Mouse (Mus musculus): Measurements from ENCODE around the gene Msln. TPM values are rescaled to one million over a fixed set of nuclear protein-coding genes. Genes with fewer than 3 reads are reported as not detected.

The Msln gene
- polyA plus RNA-seq, 1 experiment from 2014 or later, result 0.42 TPM

DNA sequence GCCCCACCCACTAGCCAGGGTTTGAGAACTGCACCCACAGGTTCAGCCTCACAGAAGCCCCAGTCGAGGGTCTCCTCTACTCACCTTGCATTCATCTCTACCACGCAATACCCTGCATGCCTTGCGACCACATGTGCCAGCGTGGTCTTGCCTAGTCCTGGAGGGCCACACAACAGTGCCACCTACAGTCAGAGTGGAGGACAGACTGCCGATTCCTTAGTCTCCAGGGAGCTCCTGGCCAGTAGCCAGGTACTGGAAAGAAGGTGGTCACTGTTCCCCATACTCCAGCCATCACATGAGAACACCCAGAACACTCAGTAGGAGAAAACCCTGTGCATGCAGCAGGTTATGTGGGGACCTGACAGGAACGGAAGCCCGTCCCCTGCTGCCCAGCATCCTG is 30.3 kb downstream of the Msln start:
- DNase-seq (ENCODE audit: low spot score), result no peak
- H3K4me1 ChIP-seq (ENCODE audit: control insufficient read depth, insufficient read depth, low read length), result peaks cover 18% of the 10 kb centered on the region
- no peak overlapping the region for H3K4me3 ChIP-seq (ENCODE audit: low read depth, low read length)

DNA sequence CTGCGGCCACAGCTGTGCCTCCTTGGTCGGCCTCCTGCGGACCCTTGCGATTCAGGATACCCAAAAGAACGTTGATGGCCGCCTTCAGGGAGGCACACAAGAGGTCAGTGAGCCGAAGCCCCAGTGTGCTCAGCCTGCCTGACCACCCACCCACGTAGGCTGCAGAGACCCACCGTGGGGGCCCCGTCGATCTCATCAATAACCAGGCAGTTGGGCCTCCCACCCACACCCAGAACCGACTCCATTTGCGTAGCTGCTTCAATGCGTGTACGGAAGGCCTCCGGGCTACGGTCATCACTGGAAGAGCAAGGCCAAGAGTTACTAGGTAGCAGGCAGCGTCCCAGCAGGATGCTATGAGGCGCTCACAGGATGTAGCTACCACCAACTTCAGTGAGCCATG is 30.7 kb downstream of the Msln start:
- no peak for DNase-seq (ENCODE audit: low spot score)
- Histone ChIP-seq H3K27me3 (ENCODE audit: control insufficient read depth, insufficient read depth, low read length) (no peaks in the 10 kb centered on the region), H3K36me3 (ENCODE audit: control insufficient read depth, insufficient read depth, low read length) (peaks cover 8% of the 10 kb centered on the region), H3K4me2 (ENCODE audit: low read depth) (no peak overlapping the region), H3K9ac (ENCODE audit: low read length) (no peak overlapping the region), H3K4me1 (ENCODE audit: control insufficient read depth, insufficient read depth, low read length) (peaks cover 18% of the 10 kb centered on the region), H3K4me3 (ENCODE audit: low read depth, low read length) (no peak overlapping the region), H3K27ac (ENCODE audit: low read depth, low read length) (no peak overlapping the region), H3K9me3 (ENCODE audit: control insufficient read depth, low read length) (no peaks in the 10 kb centered on the region)
- WGBS, result 95% methylated on average over 19 of the region's 19 CpGs
- ATAC-seq (ENCODE audit: insufficient read depth, low FRiP score, low TSS enrichment), result no peak

More for the DNA sequence above, 30.3 kb downstream of the Msln start:
- Histone ChIP-seq H3K36me3 (ENCODE audit: control insufficient read depth, insufficient read depth, low read length) (peaks cover 8% of the 10 kb centered on the region), H3K9ac (ENCODE audit: low read length) (no peak overlapping the region), H3K4me2 (ENCODE audit: low read depth) (no peak overlapping the region), H3K27ac (ENCODE audit: low read depth, low read length) (no peak overlapping the region), H3K27me3 (ENCODE audit: control insufficient read depth, insufficient read depth, low read length) (no peaks in the 10 kb centered on the region), H3K9me3 (ENCODE audit: control insufficient read depth, low read length) (no peaks in the 10 kb centered on the region)
- ATAC-seq (ENCODE audit: insufficient read depth, low FRiP score, low TSS enrichment), result no peak
- 79% methylated on average over 7 of the region's 7 CpGs for WGBS

DNA sequence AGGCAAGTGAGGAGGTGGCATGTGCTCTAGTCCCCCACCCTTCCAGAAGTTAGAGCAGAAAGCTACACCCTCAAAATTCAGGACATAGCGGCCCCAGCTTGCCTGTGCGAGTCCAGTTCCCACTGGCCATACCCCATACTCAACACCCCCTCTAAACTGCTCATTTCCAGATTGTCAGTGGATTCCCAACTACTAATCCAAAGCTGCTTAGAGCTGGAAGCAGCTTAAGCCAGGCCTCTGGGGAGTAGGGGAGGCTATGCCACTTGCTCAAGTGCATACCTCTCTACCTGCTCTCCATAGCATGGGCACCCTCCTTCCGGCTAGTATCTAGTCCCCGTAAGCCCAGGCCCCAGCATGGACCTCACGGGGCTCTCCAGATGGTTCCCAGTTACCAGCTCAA is 32.7 kb downstream of the Msln start:
- no peak for DNase-seq (ENCODE audit: low spot score)
- Histone ChIP-seq H3K9me3 (ENCODE audit: control insufficient read depth, low read length) (no peaks in the 10 kb centered on the region), H3K36me3 (ENCODE audit: control insufficient read depth, insufficient read depth, low read length) (peaks cover 8% of the 10 kb centered on the region), H3K27me3 (ENCODE audit: control insufficient read depth, insufficient read depth, low read length) (peaks cover 16% of the 10 kb centered on the region), H3K4me1 (ENCODE audit: control insufficient read depth, insufficient read depth, low read length) (peaks cover 14% of the 10 kb centered on the region), H3K4me3 (ENCODE audit: low read depth, low read length) (no peak overlapping the region), H3K27ac (ENCODE audit: low read depth, low read length) (no peak overlapping the region), H3K4me2 (ENCODE audit: low read depth) (no peak overlapping the region), H3K9ac (ENCODE audit: low read length) (no peak overlapping the region)
- no peak for ATAC-seq (ENCODE audit: insufficient read depth, low FRiP score, low TSS enrichment)
- WGBS, result 95% methylated on average over 5 of the region's 5 CpGs

DNA sequence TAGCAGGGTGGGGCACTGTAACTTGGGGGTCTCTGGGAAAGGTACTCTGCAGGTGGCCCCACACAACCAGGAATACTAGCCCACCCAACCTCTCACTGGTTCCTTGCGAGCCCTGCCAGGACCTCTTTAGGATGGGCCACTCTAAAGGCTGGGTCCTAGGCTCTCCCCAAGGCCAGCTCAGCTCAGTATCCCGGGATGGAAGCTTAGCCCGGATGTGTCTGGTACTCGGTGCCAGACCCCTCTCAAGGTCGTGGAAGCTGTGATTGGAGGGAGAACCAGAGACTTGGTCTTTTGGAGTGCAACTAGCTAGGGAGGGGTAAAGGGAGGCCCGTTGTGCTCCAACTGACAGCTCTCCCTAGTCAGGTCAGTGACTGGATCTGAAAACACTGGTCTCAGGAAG is 36.5 kb downstream of the Msln start:
- H3K9ac ChIP-seq (ENCODE audit: low read length), result peak overlapping the region; percentile 45
- H3K36me3 ChIP-seq (ENCODE audit: control insufficient read depth, insufficient read depth, low read length), result peaks cover 4% of the 10 kb centered on the region; the same call in 1 of the 2 replicates
- no peak overlapping the region for H3K27ac ChIP-seq (ENCODE audit: low read depth, low read length)
- WGBS, result 11% methylated on average over 6 of the region's 6 CpGs
- DNase-seq (ENCODE audit: low spot score) (no peak), ATAC-seq (ENCODE audit: insufficient read depth, low FRiP score, low TSS enrichment) (no peak)
- peaks cover 19% of the 10 kb centered on the region for H3K27me3 ChIP-seq (ENCODE audit: control insufficient read depth, insufficient read depth, low read length)
- H3K4me3 ChIP-seq (ENCODE audit: low read depth, low read length), result 0 out of 2 replicates have a peak overlapping the region, but pooled peaks have one; percentile 29
- H3K4me1 ChIP-seq (ENCODE audit: control insufficient read depth, insufficient read depth, low read length), result peaks cover 10% of the 10 kb centered on the region
- peak overlapping the region; percentile 69 for H3K4me2 ChIP-seq (ENCODE audit: low read depth)
- H3K9me3 ChIP-seq (ENCODE audit: control insufficient read depth, low read length), result no peaks in the 10 kb centered on the region

GRCm38 (mm10) chr17:25716711-25717637 is 37.2 kb downstream of the Msln start, which contains the start of gene Gng13:
Gng13 (plus strand) TSS chr17:25717171.
- no peak for ATAC-seq (ENCODE audit: insufficient read depth, low FRiP score, low TSS enrichment)
- Histone ChIP-seq H3K9me3 (ENCODE audit: control insufficient read depth, low read length) (no peaks in the 10 kb centered on the region), H3K4me3 (ENCODE audit: low read depth, low read length) (peak within 1 kb of the TSS; percentile 29), H3K9ac (ENCODE audit: low read length) (peak within 1 kb of the TSS; percentile 45), H3K27ac (ENCODE audit: low read depth, low read length) (no peak within 1 kb of the TSS), H3K4me1 (ENCODE audit: control insufficient read depth, insufficient read depth, low read length) (peaks cover 10% of the 10 kb centered on the region), H3K36me3 (ENCODE audit: control insufficient read depth, insufficient read depth, low read length) (peaks cover 4% of the 10 kb centered on the region; the same call in 1 of the 2 replicates), H3K27me3 (ENCODE audit: control insufficient read depth, insufficient read depth, low read length) (peaks cover 19% of the 10 kb centered on the region), H3K4me2 (ENCODE audit: low read depth) (peak within 1 kb of the TSS; percentile 69)
- under 1% methylated on average over 45 of the region's 45 CpGs for WGBS
- DNase-seq (ENCODE audit: low spot score), result no peak

DNA sequence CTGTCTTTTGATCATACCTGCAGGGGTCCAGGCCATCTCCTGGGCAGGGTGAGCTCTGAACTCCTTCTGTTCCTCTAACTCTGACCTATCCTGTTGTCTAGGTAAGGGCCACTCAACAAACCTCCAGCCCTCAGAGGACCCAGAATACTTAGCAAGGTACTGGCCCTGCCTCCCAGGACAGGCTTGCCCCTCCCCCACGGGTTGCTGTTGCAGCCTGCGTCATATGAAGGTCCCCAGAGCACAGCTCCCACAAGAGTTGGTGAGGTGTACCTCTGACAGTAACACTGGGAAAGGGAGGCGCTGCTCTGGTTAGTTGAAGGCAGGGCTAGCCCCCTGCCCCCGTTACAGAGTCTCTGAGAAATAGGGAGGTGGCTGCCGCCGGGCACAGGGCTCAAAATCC is 38.0 kb downstream of the Msln start:
- peaks cover 2% of the 10 kb centered on the region; the same call in 1 of the 2 replicates for H3K36me3 ChIP-seq (ENCODE audit: control insufficient read depth, insufficient read depth, low read length)
- DNase-seq (ENCODE audit: low spot score) (no peak), ATAC-seq (ENCODE audit: insufficient read depth, low FRiP score, low TSS enrichment) (no peak)
- H3K4me3 ChIP-seq (ENCODE audit: low read depth, low read length), result no peak overlapping the region
- H3K4me1 ChIP-seq (ENCODE audit: control insufficient read depth, insufficient read depth, low read length), result peaks cover 10% of the 10 kb centered on the region
- H3K9me3 ChIP-seq (ENCODE audit: control insufficient read depth, low read length), result no peaks in the 10 kb centered on the region
- H3K27me3 ChIP-seq (ENCODE audit: control insufficient read depth, insufficient read depth, low read length), result peaks cover 19% of the 10 kb centered on the region
- WGBS, result 2% methylated on average over 6 of the region's 6 CpGs
- no peak overlapping the region for H3K4me2 ChIP-seq (ENCODE audit: low read depth)
- H3K9ac ChIP-seq (ENCODE audit: low read length), result no peak overlapping the region
- H3K27ac ChIP-seq (ENCODE audit: low read depth, low read length), result no peak overlapping the region

- Histone ChIP-seq H3K4me1 (ENCODE audit: control insufficient read depth, insufficient read depth, low read length) (peaks cover 10% of the 10 kb centered on the region), H3K4me3 (ENCODE audit: low read depth, low read length) (no peak overlapping the region), H3K9me3 (ENCODE audit: control insufficient read depth, low read length) (no peaks in the 10 kb centered on the region), H3K27ac (ENCODE audit: low read depth, low read length) (no peak overlapping the region), H3K4me2 (ENCODE audit: low read depth) (no peak overlapping the region), H3K36me3 (ENCODE audit: control insufficient read depth, insufficient read depth, low read length) (peaks cover 2% of the 10 kb centered on the region; the same call in 1 of the 2 replicates), H3K9ac (ENCODE audit: low read length) (no peak overlapping the region), H3K27me3 (ENCODE audit: control insufficient read depth, insufficient read depth, low read length) (peaks cover 19% of the 10 kb centered on the region)
- no peak for ATAC-seq (ENCODE audit: insufficient read depth, low FRiP score, low TSS enrichment)
- DNase-seq (ENCODE audit: low spot score), result no peak
- 54% methylated on average over 3 of the region's 3 CpGs for WGBS
These were observed 38.6 kb downstream of the Msln start for GRCm38 (mm10) chr17:25715627-25716026.

DNA sequence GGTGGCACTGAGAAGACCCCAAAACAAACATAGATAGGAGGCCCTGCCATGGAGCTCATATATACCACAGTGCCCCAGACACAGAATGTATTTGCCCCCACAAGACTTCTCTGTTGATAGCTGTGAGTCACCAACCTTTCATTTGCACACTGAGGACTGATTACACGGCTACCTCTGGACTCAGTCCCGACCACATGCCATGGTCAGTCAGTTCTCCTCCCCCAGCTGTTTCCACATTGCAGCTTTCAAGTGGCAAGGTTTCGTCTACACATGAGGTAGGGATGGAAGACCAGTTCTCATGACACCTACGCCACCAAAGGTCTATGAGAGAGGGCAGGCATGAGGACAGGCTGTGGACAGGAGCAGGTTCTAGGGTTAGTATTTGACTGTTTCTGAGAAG is 43.0 kb downstream of the Msln start:
- Histone ChIP-seq H3K4me3 (ENCODE audit: low read depth, low read length) (no peak overlapping the region), H3K27ac (ENCODE audit: low read depth, low read length) (no peak overlapping the region), H3K4me2 (ENCODE audit: low read depth) (no peak overlapping the region), H3K9ac (ENCODE audit: low read length) (no peak overlapping the region), H3K9me3 (ENCODE audit: control insufficient read depth, low read length) (no peaks in the 10 kb centered on the region), H3K27me3 (ENCODE audit: control insufficient read depth, insufficient read depth, low read length) (no peaks in the 10 kb centered on the region), H3K36me3 (ENCODE audit: control insufficient read depth, insufficient read depth, low read length) (no peaks in the 10 kb centered on the region), H3K4me1 (ENCODE audit: control insufficient read depth, insufficient read depth, low read length) (no peaks in the 10 kb centered on the region)
- no peak for ATAC-seq (ENCODE audit: insufficient read depth, low FRiP score, low TSS enrichment)
- WGBS, result 87% methylated on average over 4 of the region's 4 CpGs
- DNase-seq (ENCODE audit: low spot score), result no peak

DNA sequence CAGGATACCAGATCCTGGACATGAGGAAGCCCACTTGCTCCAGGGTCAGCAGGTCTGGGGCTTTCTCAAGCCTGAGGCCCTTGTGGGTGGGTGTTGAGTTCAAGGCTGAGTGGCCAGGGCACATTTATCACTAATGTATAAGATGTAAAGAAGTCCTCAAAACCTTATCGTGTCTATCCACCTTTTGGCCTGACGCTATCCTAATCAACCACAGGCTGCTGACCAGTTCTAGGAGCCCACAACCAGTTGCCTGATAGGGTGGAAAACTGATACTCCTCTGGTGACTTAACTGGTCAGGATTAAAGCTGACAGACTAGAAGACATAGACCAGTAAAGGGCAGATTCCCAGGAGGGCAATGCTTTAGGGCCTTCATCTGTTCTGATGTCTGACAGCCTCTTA is 44.2 kb downstream of the Msln start:
- DNase-seq (ENCODE audit: low spot score) (no peak), ATAC-seq (ENCODE audit: insufficient read depth, low FRiP score, low TSS enrichment) (no peak)
- 83% methylated on average over 2 of the region's 2 CpGs for WGBS
- no peak overlapping the region for H3K27ac ChIP-seq (ENCODE audit: low read depth, low read length)
- H3K27me3 ChIP-seq (ENCODE audit: control insufficient read depth, insufficient read depth, low read length), result no peaks in the 10 kb centered on the region
- H3K4me1 ChIP-seq (ENCODE audit: control insufficient read depth, insufficient read depth, low read length), result no peaks in the 10 kb centered on the region
- no peaks in the 10 kb centered on the region for H3K36me3 ChIP-seq (ENCODE audit: control insufficient read depth, insufficient read depth, low read length)
- no peak overlapping the region for H3K4me2 ChIP-seq (ENCODE audit: low read depth)
- H3K4me3 ChIP-seq (ENCODE audit: low read depth, low read length), result no peak overlapping the region
- H3K9ac ChIP-seq (ENCODE audit: low read length), result no peak overlapping the region
- no peaks in the 10 kb centered on the region for H3K9me3 ChIP-seq (ENCODE audit: control insufficient read depth, low read length)

Measured in neural tube, embryonic 11.5 days (tissue).